Mouse (Mus musculus): Measurements from ENCODE around the gene Cpm. TPM values are rescaled to one million over a fixed set of nuclear protein-coding genes. Genes with fewer than 3 reads are reported as not detected.
"Not testable (repeated sequence)": the region's sequence is repeated elsewhere in the genome, so short reads cannot be mapped to it uniquely, and the experiment has no call there.

Gene Cpm
- total RNA-seq, 2 experiments from 2014 or later: 2.3 to 2.4 TPM

- DNase-seq: no peak
Measured at GRCm38 (mm10) chr10:117606423-117606822, 22.9 kb upstream of the Cpm start.

GRCm38 (mm10) chr10:117607051-117607803 is 22.1 kb upstream of the Cpm start:
- DNase-seq: no peak

GRCm38 (mm10) chr10:117607804-117608279 is 21.5 kb upstream of the Cpm start:
- no peak for DNase-seq

DNA sequence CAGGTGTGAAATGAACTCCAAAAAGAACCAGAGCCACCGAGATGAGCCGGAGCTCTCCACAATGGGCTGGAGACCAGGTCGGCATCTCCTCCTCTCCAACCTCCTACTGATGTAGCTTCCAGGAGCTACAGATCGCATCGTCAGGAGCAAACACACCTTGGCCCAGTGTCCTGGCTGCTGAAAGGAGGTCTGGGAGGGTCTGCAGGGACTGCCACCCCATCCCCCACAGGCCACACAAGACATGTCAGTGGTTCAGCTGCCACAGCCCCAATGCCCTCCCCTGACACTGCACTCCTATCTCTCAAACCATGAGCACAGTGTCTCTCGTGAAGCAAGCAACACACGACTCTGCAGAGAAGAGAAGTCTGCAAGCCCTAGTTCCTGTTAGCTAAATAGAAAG is 20.8 kb upstream of the Cpm start:
- no peak for DNase-seq

DNA sequence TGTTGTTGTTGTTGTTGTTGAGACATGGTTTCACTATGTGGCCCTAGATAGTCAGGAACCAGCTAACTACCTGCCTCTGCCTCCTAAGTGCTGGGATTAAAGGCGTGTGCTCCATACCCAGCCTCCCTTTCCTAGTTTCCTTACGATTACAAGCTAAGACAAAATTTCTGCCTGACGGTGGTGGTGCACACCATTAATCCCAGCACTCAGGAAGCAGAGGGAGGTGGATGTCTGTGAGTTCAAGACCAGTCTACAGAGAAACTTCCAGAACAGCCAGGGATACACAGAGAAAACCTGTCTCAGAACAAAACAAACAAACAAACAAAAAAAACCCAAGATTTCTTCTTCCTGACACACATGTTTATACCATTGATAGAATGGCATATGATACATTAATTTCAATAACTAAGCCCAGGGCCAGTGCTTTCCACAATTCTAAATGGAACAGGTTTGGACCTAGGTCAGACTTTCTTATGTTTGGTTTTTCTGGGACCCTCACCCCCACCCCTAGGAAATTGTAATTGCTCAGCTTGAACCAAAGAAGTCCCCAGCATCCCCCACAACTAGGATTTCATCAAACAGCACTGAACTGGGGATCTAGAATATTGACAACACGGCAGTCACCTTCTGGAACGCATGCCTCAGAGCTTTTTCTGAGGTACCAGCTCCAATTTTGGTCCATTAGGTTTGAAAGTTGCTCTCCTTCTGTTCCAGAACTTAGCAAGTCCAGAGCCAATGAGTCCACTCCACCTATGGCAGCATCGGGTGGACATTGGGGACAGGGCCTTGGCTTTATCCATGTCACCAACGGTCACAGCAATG is 20.1 kb upstream of the Cpm start:
- no peak for DNase-seq

- DNase-seq: no peak
Measured at GRCm38 (mm10) chr10:117609810-117610090, 19.6 kb upstream of the Cpm start.

DNA sequence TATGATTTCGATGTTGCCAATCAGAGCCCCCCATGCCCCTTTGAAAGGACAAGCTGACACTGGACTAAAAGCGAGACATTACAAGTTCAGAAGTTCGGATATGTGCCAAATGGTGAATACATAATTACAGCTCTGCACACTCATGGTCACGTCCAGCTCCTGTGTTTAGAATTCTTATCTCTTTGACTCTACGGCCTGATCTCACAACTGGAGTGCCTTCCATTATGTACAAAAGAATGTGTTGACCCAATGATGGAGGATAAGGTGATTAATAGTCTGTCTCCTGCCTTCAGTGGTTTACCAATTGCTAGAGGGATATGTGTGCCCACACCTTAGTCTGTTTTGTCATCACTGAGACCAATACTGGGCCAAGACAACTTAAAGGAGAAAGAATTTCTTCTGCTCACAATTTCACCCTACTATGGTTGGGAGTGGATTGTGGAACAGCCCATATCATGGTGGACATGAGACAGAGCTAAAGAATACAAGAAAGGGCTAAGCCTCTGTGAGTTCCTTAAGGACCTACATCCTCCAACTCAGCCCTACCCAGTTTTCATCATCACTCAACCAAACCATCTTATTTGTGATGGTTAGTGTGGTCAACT is 19.0 kb upstream of the Cpm start:
- no peak for DNase-seq

DNA sequence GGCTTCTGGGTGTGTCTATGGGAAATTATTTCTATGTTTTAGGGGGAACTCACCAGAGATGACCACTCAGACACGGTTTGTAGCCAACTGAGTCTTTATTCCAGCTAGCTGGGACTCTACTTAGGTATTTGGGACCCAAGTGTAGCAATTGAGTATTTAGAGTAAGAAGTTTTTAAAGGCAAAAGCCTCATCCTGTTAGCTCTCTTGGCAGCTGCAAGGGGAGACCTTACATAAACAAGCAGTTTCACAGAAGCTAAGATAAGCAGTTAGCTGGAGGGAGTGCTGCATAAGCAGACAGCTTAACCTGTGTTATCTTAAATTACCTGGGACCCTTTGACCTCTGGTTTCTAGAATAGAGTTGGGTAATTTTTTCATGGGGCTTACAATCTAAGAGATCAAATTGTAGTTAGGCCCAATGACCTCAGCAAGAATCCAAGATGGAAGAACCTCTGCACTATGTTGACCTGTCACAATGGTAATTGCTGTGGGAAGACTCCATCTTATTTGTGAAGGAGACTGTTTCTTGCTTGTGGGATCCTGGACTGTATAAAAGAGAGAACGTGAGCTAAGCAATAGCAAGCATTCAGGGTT is 18.4 kb upstream of the Cpm start:
- no peak for DNase-seq

GRCm38 (mm10) chr10:117611503-117611902 is 17.8 kb upstream of the Cpm start:
- DNase-seq: no peak

DNA sequence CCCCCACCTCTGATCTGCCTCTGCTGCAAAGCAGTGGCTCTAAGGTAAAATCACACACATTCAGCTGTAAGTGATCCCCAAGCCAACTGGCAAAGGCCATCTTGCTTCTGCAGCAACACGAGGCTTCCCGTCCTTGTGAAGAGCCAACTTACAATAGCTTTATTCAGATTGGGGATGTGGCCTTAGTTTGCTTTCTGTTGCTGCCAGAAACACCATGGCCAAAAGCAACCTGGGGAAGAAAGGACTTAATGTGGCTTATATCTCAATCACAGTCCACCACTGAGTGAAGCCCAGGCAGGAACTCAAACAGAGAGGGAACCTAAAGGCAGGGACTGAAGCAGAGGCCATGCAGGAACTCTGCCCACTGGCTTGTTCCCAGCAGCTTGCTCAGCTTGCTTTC is 17.3 kb upstream of the Cpm start:
- no peak for DNase-seq

GRCm38 (mm10) chr10:117612621-117613584 is 16.4 kb upstream of the Cpm start:
- DNase-seq: no peak

- no peak for DNase-seq
Measured at GRCm38 (mm10) chr10:117613960-117614359, 15.3 kb upstream of the Cpm start.

DNA sequence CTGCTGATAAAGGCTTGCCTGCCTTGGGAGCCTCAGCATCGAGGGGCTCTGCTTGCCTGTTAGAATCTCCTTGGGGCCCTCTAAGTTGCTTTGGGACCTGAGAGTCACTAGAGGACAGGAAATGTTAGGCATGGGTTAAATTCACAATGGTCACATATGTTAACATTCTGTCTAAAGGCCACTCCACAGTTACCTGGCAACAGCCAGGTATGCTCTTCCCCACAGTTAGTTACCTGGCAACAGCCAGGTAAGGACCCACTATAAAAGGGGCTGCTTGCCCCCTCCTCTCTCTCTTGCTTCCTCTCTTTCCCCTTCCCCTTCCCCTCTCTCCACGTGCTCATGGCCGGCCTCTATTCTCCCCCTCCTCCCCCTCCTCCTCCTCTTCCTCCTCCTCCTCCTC is 14.9 kb upstream of the Cpm start:
- no peak for DNase-seq

GRCm38 (mm10) chr10:117615239-117615638 is 14.1 kb upstream of the Cpm start:
- no peak for DNase-seq

GRCm38 (mm10) chr10:117615746-117616145 is 13.6 kb upstream of the Cpm start:
- DNase-seq: no peak

DNA sequence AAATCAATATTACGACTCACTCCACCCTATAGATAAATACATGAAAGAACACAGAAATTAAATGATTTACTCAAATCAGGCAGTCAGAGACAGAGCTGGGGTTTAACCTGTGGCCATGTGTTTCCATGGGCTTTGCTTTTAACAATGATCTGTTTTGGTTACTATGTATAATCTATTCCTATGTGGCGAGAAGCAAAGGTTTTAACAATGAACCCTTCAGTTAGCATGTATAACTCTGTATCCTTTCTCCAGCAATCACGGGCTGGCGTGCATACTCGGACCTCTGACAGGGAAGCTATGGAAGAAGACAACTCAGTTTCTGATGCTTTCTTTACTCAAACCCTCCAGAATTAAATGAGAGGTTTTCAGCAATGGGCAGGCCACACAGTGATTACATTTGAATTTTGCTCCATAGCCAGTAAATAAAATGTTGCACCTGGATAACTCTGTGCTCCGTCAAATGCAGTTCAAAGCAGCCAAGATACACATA is 13.1 kb upstream of the Cpm start:
- DNase-seq: no peak

- DNase-seq: not testable (repeated sequence)
Measured at GRCm38 (mm10) chr10:117616765-117617164, 12.5 kb upstream of the Cpm start.

GRCm38 (mm10) chr10:117617568-117618345 is 11.5 kb upstream of the Cpm start:
- DNase-seq: no peak

GRCm38 (mm10) chr10:117619041-117619861 is 10.0 kb upstream of the Cpm start:
- no peak for DNase-seq

DNA sequence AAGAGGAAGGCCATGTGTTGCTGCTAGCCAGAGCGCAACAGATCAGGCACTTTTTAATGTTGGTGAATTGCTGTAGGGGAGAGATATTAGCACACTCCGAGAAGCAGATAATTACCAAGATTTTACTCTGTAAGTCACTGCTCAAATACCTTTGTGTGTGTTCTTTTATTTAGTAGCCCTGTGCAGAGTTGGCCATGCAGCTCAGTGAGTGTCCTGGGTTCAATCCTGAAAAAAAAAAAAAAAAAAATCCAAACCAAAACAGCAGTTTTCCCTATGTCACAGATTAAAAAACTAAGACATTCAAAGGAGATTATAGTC is 9.5 kb upstream of the Cpm start:
- no peak for DNase-seq

All from gastrocnemius, postnatal 25 days (tissue).